In genomic region chr11:98409341-98409822, GRCm38 (mm10) we compare ENCODE assay signal across 9 mouse cellular contexts. TPM values are rescaled to one million over a fixed set of nuclear protein-coding genes. Genes with fewer than 3 reads are reported as not detected.
DNase-seq lines count a peak whose midpoint lies in the region; ATAC-seq lines count a peak whose summit lies in the region.
"Had no signal": no experiment of that assay in that cellular context is flagged by ENCODE, and none has a peak within 500 bp of the region (broad histone marks: within the 10 kb centered on the region; RNA-seq: fewer than 3 reads in every experiment).

No protein-coding gene starts in this region.

- H3K27ac ChIP-seq in embryonic facial prominence, embryonic 10.5 days (replicated peaks): peak overlapping the region; percentile 74
- peak overlapping the region; percentile 72 for H3K27ac ChIP-seq in intestine, embryonic 16.5 days (ENCODE audit: low read length)

- H3K9ac ChIP-seq in intestine, embryonic 16.5 days (ENCODE audit: low read depth, low read length): peak overlapping the region; percentile 49

- 3% methylated on average over 10 of the region's 10 CpGs for WGBS in embryonic facial prominence, embryonic 10.5 days
- WGBS in intestine, embryonic 16.5 days: 5% methylated on average over 10 of the region's 10 CpGs

- no peaks in the 10 kb centered on the region for H3K9me3 ChIP-seq in embryonic facial prominence, embryonic 10.5 days
- no peaks in the 10 kb centered on the region for H3K9me3 ChIP-seq in intestine, embryonic 16.5 days (ENCODE audit: control insufficient read depth, low read length)

- H3K4me3 ChIP-seq in embryonic facial prominence, embryonic 10.5 days: peak overlapping the region; percentile 38
- no peak overlapping the region for H3K4me3 ChIP-seq in intestine, embryonic 16.5 days (ENCODE audit: low read length)

- peaks cover 46% of the 10 kb centered on the region for H3K4me1 ChIP-seq in embryonic facial prominence, embryonic 10.5 days
- H3K4me1 ChIP-seq in intestine, embryonic 16.5 days (ENCODE audit: control insufficient read depth, insufficient read depth, low read length): peaks cover 28% of the 10 kb centered on the region

- peak; percentile 48 for DNase-seq in ES-CJ7 (ENCODE audit: low read depth, low spot score)
- DNase-seq in embryonic facial prominence, embryonic 10.5 days (ENCODE audit: low spot score): peak; percentile 75
- DNase-seq in lung, postnatal 14 days: peak; percentile 28
- DNase-seq in gastrocnemius, adult 18-20 months (ENCODE audit: low spot score): no peak
- DNase-seq in T-cell, adult 2 months (ENCODE audit: low spot score): no peak
- DNase-seq in spleen, postnatal 36 days (ENCODE audit: low spot score in 2 of 2): no peak
- DNase-seq in layer of hippocampus, postnatal 36 days: no peak

- H3K36me3 ChIP-seq in embryonic facial prominence, embryonic 10.5 days (replicated peaks): no peaks in the 10 kb centered on the region
- H3K36me3 ChIP-seq in intestine, embryonic 16.5 days (ENCODE audit: control insufficient read depth, insufficient read depth, low read length): no peaks in the 10 kb centered on the region

- peaks cover 33% of the 10 kb centered on the region for H3K27me3 ChIP-seq in embryonic facial prominence, embryonic 10.5 days (replicated peaks; ENCODE audit: low read depth, poor library complexity, severe bottlenecking)
- H3K27me3 ChIP-seq in intestine, embryonic 16.5 days (replicated peaks; ENCODE audit: control insufficient read depth, insufficient read depth, low read length): no peaks in the 10 kb centered on the region

- peak; percentile 27; the same call in 1 of the 2 replicates for ATAC-seq in intestine, embryonic 16.5 days

- peak overlapping the region; percentile 41 for H3K4me2 ChIP-seq in intestine, embryonic 16.5 days (ENCODE audit: low read depth, low read length)

RNA-seq across cellular contexts. Expression of gene Erbb2, which starts 2.9 kb away (rescaled TPM):
- polyA plus RNA-seq in embryonic facial prominence, embryonic 10.5 days (2016; fragmentation: Nextera tagmentation; extraction: Ambion mirVana): 27.5 and 29.5 TPM in 2 replicates
- 33.8 and 37.5 TPM in 2 replicates for polyA plus RNA-seq in intestine, embryonic 16.5 days (2015; fragmentation: Nextera tagmentation; extraction: Ambion mirVana)
- 1 to 10 TPM; 1.1 to 1.7 TPM for total RNA-seq in gastrocnemius, adult 18-20 months (2021)
- 1 to 10 TPM; 1.6 to 2.1 TPM for total RNA-seq in layer of hippocampus, postnatal 36 days (2021)
- total RNA-seq: hematopoietic stem cell, adult 5-6 weeks had no signal

RNA-seq across cellular contexts. Expression of gene Pgap3, which starts 9.1 kb away (rescaled TPM):
- 9.6 TPM in 2 replicates for polyA plus RNA-seq in embryonic facial prominence, embryonic 10.5 days (2016; fragmentation: Nextera tagmentation; extraction: Ambion mirVana)
- 19.5 and 20.4 TPM in 2 replicates for polyA plus RNA-seq in intestine, embryonic 16.5 days (2015; fragmentation: Nextera tagmentation; extraction: Ambion mirVana)
- total RNA-seq in gastrocnemius, adult 18-20 months (2021): 1 to 10 TPM; 2.3 to 3.7 TPM
- 1 to 10 TPM; 8.3 to 8.4 TPM for total RNA-seq in layer of hippocampus, postnatal 36 days (2021)

RNA-seq across cellular contexts. Expression of gene Pnmt, which starts 23.1 kb away (rescaled TPM):
- 0.17 and 0.30 TPM in 2 replicates for polyA plus RNA-seq in embryonic facial prominence, embryonic 10.5 days (2016; fragmentation: Nextera tagmentation; extraction: Ambion mirVana)
- 0.16 TPM in 1 of 2 replicates, not detected in the other for polyA plus RNA-seq in intestine, embryonic 16.5 days (2015; fragmentation: Nextera tagmentation; extraction: Ambion mirVana)
- 1 to 10 TPM; 1.2 to 8.2 TPM for total RNA-seq in gastrocnemius, adult 18-20 months (2021)
- total RNA-seq in layer of hippocampus, postnatal 36 days (2021): not detected
- total RNA-seq: hematopoietic stem cell, adult 5-6 weeks had no signal

RNA-seq across cellular contexts. Expression of gene Tcap, which starts 25.8 kb away (rescaled TPM):
- not detected in 2 replicates for polyA plus RNA-seq in embryonic facial prominence, embryonic 10.5 days (2016; fragmentation: Nextera tagmentation; extraction: Ambion mirVana)
- 0.28 TPM in 1 of 2 replicates, not detected in the other for polyA plus RNA-seq in intestine, embryonic 16.5 days (2015; fragmentation: Nextera tagmentation; extraction: Ambion mirVana)
- total RNA-seq in gastrocnemius, adult 18-20 months (2021): 1,000 to 10,000 TPM; 3,864 to 4,194 TPM
- 1 to 10 TPM in 1 of 2 experiments, under 1 TPM in 1; 0.83 to 1.4 TPM for total RNA-seq in layer of hippocampus, postnatal 36 days (2021)
- total RNA-seq: hematopoietic stem cell, adult 5-6 weeks had no signal

RNA-seq across cellular contexts. Expression of gene Mien1, which starts 29.4 kb away (rescaled TPM):
- polyA plus RNA-seq in embryonic facial prominence, embryonic 10.5 days (2016; fragmentation: Nextera tagmentation; extraction: Ambion mirVana): 83.5 and 85.9 TPM in 2 replicates
- 279 and 304 TPM in 2 replicates for polyA plus RNA-seq in intestine, embryonic 16.5 days (2015; fragmentation: Nextera tagmentation; extraction: Ambion mirVana)
- total RNA-seq in gastrocnemius, adult 18-20 months (2021): 10 to 100 TPM; 36.0 to 37.8 TPM
- 10 to 100 TPM; 97.9 to 99.2 TPM for total RNA-seq in layer of hippocampus, postnatal 36 days (2021)

Comparison
In these comparisons a context has a peak if more than half of its experiments do, and no peak if none do; other contexts are left out.
1. DNase-seq: peak in ES-CJ7 (single experiment), embryonic facial prominence, embryonic 10.5 days (single experiment) and lung, postnatal 14 days (single experiment); none in gastrocnemius, adult 18-20 months (single experiment), T-cell, adult 2 months (single experiment), spleen, postnatal 36 days (0 of 2) and layer of hippocampus, postnatal 36 days (0 of 2).